Mouse (Mus musculus): ENCODE data around the gene Gm14819. TPM values are rescaled to one million over a fixed set of nuclear protein-coding genes. Genes with fewer than 3 reads are reported as not detected.
"Not testable (repeated sequence)": the region's sequence is repeated elsewhere in the genome, so short reads cannot be mapped to it uniquely, and the experiment has no call there.

Gene Gm14819
- not detected for total RNA-seq (2022)

DNA sequence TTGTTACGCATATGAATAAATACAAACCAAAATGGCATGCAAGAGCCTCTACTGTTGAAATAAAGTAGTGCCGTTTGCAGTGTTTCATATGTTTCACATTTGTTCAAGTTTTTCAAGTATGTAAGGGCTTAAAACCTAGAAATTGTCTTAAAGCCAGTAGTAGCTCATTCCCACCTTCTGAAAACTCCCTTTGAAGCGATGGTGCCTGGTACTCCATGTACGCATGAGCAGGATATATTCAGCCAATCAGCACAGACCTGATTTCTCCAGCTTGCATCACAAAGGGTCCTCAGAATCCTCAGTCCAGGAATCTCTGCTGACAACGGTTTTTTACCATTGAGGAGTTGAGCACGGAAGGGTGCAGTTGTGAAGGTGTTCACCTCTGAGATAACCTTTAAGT, at the start of gene Gm14819:
Gene Gm14819 (plus strand): TSS at position 301 of the 400 bp plus-strand sequence.
- DNase-seq (ENCODE audit: low spot score in 2 of 2) = not testable (repeated sequence)
